Mouse (Mus musculus): ENCODE measurements at regions not wholly inside any gene's neighbourhood (a gene's known extent, or its start where the extent isn't known, plus 50 kb on each side); places are given as distances from the start of the nearest gene placed in this dataset.

GRCm38 (mm10) chr1:73363549-73364299 lies 348.0 kb upstream of the Tnp1 start:
- Histone ChIP-seq H3K4me1 (replicated peaks) (no peaks in the 10 kb centered on the region), H3K27ac (replicated peaks) (no peak overlapping the region)
- ATAC-seq (ENCODE audit: insufficient read depth) = no peak

GRCm38 (mm10) chr1:73362122-73362521 lies 346.4 kb upstream of the Tnp1 start:
- Histone ChIP-seq H3K4me1 (replicated peaks) (no peaks in the 10 kb centered on the region), H3K9me3 (replicated peaks) (no peaks in the 10 kb centered on the region), H3K36me3 (replicated peaks) (no peaks in the 10 kb centered on the region), H3K27me3 (0 out of 2 replicates have a peak, but pooled peaks cover 4% of the 10 kb centered on the region), H3K4me2 (no peak overlapping the region), H3K27ac (replicated peaks) (no peak overlapping the region), H3K9ac (no peak overlapping the region), H3K4me3 (replicated peaks) (no peak overlapping the region)
- 51% methylated on average over 1 of the region's 1 CpGs for WGBS (ENCODE audit: insufficient replicate concordance)
- no peak for ATAC-seq (ENCODE audit: insufficient read depth)

More at GRCm38 (mm10) chr1:73363549-73364299, 348.0 kb upstream of the Tnp1 start:
- WGBS (ENCODE audit: insufficient replicate concordance) = 28% methylated on average over 7 of the region's 7 CpGs
- H3K9ac ChIP-seq = no peak overlapping the region
- H3K4me2 ChIP-seq = no peak overlapping the region
- H3K36me3 ChIP-seq (replicated peaks) = no peaks in the 10 kb centered on the region
- 0 out of 2 replicates have a peak, but pooled peaks cover 4% of the 10 kb centered on the region for H3K27me3 ChIP-seq
- H3K9me3 ChIP-seq (replicated peaks) = no peaks in the 10 kb centered on the region
- no peak overlapping the region for H3K4me3 ChIP-seq (replicated peaks)

GRCm38 (mm10) chr1:73361300-73361699 lies 345.6 kb upstream of the Tnp1 start:
- Histone ChIP-seq H3K4me3 (replicated peaks) (no peak overlapping the region), H3K4me2 (no peak overlapping the region), H3K4me1 (replicated peaks) (no peaks in the 10 kb centered on the region), H3K36me3 (replicated peaks) (no peaks in the 10 kb centered on the region), H3K9ac (no peak overlapping the region), H3K9me3 (replicated peaks) (no peaks in the 10 kb centered on the region), H3K27ac (replicated peaks) (no peak overlapping the region), H3K27me3 (no peaks in the 10 kb centered on the region)
- 60% methylated on average over 7 of the region's 7 CpGs for WGBS (ENCODE audit: insufficient replicate concordance)
- ATAC-seq (ENCODE audit: insufficient read depth) = no peak

GRCm38 (mm10) chr1:73354447-73354846 lies 338.7 kb upstream of the Tnp1 start:
- no peak for ATAC-seq (ENCODE audit: insufficient read depth)
- no peaks in the 10 kb centered on the region for H3K36me3 ChIP-seq (replicated peaks)
- no peak overlapping the region for H3K27ac ChIP-seq (replicated peaks)
- H3K4me3 ChIP-seq (replicated peaks) = no peak overlapping the region
- no peaks in the 10 kb centered on the region for H3K9me3 ChIP-seq (replicated peaks)
- peaks cover 4% of the 10 kb centered on the region; the same call in 1 of the 2 replicates for H3K27me3 ChIP-seq
- no peaks in the 10 kb centered on the region for H3K4me1 ChIP-seq (replicated peaks)
- no peak overlapping the region for H3K9ac ChIP-seq
- 67% methylated on average over 1 of the region's 1 CpGs for WGBS (ENCODE audit: insufficient replicate concordance)
- H3K4me2 ChIP-seq = no peak overlapping the region

- H3K9me3 ChIP-seq (replicated peaks) = no peaks in the 10 kb centered on the region
- H3K36me3 ChIP-seq (replicated peaks) = no peaks in the 10 kb centered on the region
- H3K27me3 ChIP-seq = peaks cover 9% of the 10 kb centered on the region
- no peak overlapping the region for H3K27ac ChIP-seq (replicated peaks)
- no peak for ATAC-seq (ENCODE audit: insufficient read depth)
- H3K9ac ChIP-seq = no peak overlapping the region
- 56% methylated on average over 6 of the region's 6 CpGs for WGBS (ENCODE audit: insufficient replicate concordance)
- H3K4me2 ChIP-seq = no peak overlapping the region
- no peak overlapping the region for H3K4me3 ChIP-seq (replicated peaks)
- H3K4me1 ChIP-seq (replicated peaks) = no peaks in the 10 kb centered on the region
Observed at GRCm38 (mm10) chr1:73348476-73348875, 332.8 kb upstream of the Tnp1 start.

- no peaks in the 10 kb centered on the region for H3K4me1 ChIP-seq (replicated peaks)
- no peaks in the 10 kb centered on the region for H3K36me3 ChIP-seq (replicated peaks)
- H3K9ac ChIP-seq = no peak overlapping the region
- H3K27me3 ChIP-seq = peaks cover 14% of the 10 kb centered on the region
- ATAC-seq (ENCODE audit: insufficient read depth) = no peak
- no peak overlapping the region for H3K27ac ChIP-seq (replicated peaks)
- no peak overlapping the region for H3K4me2 ChIP-seq
- H3K4me3 ChIP-seq (replicated peaks) = no peak overlapping the region
- WGBS (ENCODE audit: insufficient replicate concordance) = 32% methylated on average over 1 of the region's 1 CpGs
- H3K9me3 ChIP-seq (replicated peaks) = no peaks in the 10 kb centered on the region
Observed at GRCm38 (mm10) chr1:73344587-73344986, 328.9 kb upstream of the Tnp1 start.

- Histone ChIP-seq H3K9me3 (replicated peaks) (no peaks in the 10 kb centered on the region), H3K27me3 (peaks cover 19% of the 10 kb centered on the region), H3K36me3 (replicated peaks) (no peaks in the 10 kb centered on the region), H3K4me1 (replicated peaks) (no peaks in the 10 kb centered on the region), H3K9ac (no peak overlapping the region), H3K4me3 (replicated peaks) (no peak overlapping the region), H3K4me2 (no peak overlapping the region), H3K27ac (replicated peaks) (no peak overlapping the region)
- ATAC-seq (ENCODE audit: insufficient read depth) = no peak
- WGBS (ENCODE audit: insufficient replicate concordance) = 66% methylated on average over 5 of the region's 5 CpGs
Observed at GRCm38 (mm10) chr1:73341911-73342310, 326.2 kb upstream of the Tnp1 start.

GRCm38 (mm10) chr1:73337401-73337800 lies 321.7 kb upstream of the Tnp1 start:
- no peak overlapping the region for H3K27ac ChIP-seq (replicated peaks)
- H3K36me3 ChIP-seq (replicated peaks) = no peaks in the 10 kb centered on the region
- H3K4me1 ChIP-seq (replicated peaks) = no peaks in the 10 kb centered on the region
- ATAC-seq (ENCODE audit: insufficient read depth) = no peak
- no peaks in the 10 kb centered on the region for H3K9me3 ChIP-seq (replicated peaks)
- peaks cover 36% of the 10 kb centered on the region for H3K27me3 ChIP-seq
- H3K4me2 ChIP-seq = no peak overlapping the region
- no peak overlapping the region for H3K4me3 ChIP-seq (replicated peaks)
- WGBS (ENCODE audit: insufficient replicate concordance) = 58% methylated on average over 2 of the region's 2 CpGs
- H3K9ac ChIP-seq = no peak overlapping the region

GRCm38 (mm10) chr1:73309556-73309955 lies 293.8 kb upstream of the Tnp1 start:
- Histone ChIP-seq H3K9ac (no peak overlapping the region), H3K27ac (replicated peaks) (no peak overlapping the region), H3K27me3 (no peaks in the 10 kb centered on the region), H3K4me3 (replicated peaks) (no peak overlapping the region), H3K4me2 (no peak overlapping the region), H3K9me3 (replicated peaks) (no peaks in the 10 kb centered on the region), H3K4me1 (replicated peaks) (no peaks in the 10 kb centered on the region), H3K36me3 (replicated peaks) (no peaks in the 10 kb centered on the region)
- WGBS (ENCODE audit: insufficient replicate concordance) = 57% methylated on average over 4 of the region's 4 CpGs
- ATAC-seq (ENCODE audit: insufficient read depth) = no peak

GRCm38 (mm10) chr1:73308420-73308819 lies 292.7 kb upstream of the Tnp1 start:
- Histone ChIP-seq H3K36me3 (replicated peaks) (no peaks in the 10 kb centered on the region), H3K4me3 (replicated peaks) (no peak overlapping the region), H3K27me3 (no peaks in the 10 kb centered on the region), H3K4me2 (no peak overlapping the region), H3K9me3 (replicated peaks) (no peaks in the 10 kb centered on the region), H3K27ac (replicated peaks) (no peak overlapping the region), H3K9ac (no peak overlapping the region), H3K4me1 (replicated peaks) (no peaks in the 10 kb centered on the region)
- no peak for ATAC-seq (ENCODE audit: insufficient read depth)
- WGBS (ENCODE audit: insufficient replicate concordance) = 73% methylated on average over 4 of the region's 4 CpGs

- no peak overlapping the region for H3K27ac ChIP-seq (replicated peaks)
- no peaks in the 10 kb centered on the region for H3K36me3 ChIP-seq (replicated peaks)
- no peaks in the 10 kb centered on the region for H3K9me3 ChIP-seq (replicated peaks)
- 30% methylated on average over 3 of the region's 3 CpGs for WGBS (ENCODE audit: insufficient replicate concordance)
- H3K27me3 ChIP-seq = no peaks in the 10 kb centered on the region
- no peak for ATAC-seq (ENCODE audit: insufficient read depth)
- H3K4me2 ChIP-seq = no peak overlapping the region
- H3K4me1 ChIP-seq (replicated peaks) = no peaks in the 10 kb centered on the region
- H3K4me3 ChIP-seq (replicated peaks) = no peak overlapping the region
- no peak overlapping the region for H3K9ac ChIP-seq
Observed at GRCm38 (mm10) chr1:73307194-73307593, 291.5 kb upstream of the Tnp1 start.

All from liver, embryonic 15.5 days (tissue).